Mouse (Mus musculus) midbrain, embryonic 13.5 days (tissue): Measurements from ENCODE around the gene Naif1. TPM values are rescaled to one million over a fixed set of nuclear protein-coding genes. Genes with fewer than 3 reads are reported as not detected.

Experiments
- polyA plus RNA-seq: library from polyadenylated mRNA; unstranded; fragments of >200 nt; fragmentation: Nextera tagmentation; extraction: Ambion mirVana; gene quantifications from 2 replicates; pipeline ENCODE4 v1.2.1, GENCODE M21; 2015

Gene Naif1
- polyA plus RNA-seq, 1 experiment from 2014 or later, result 6.1 TPM

Other genes with a start within 250 kb of the Naif1 start
- 28.2 and 28.6 TPM in 2 replicates for gene Pomt1, start 213.9 kb upstream of the Naif1 start, polyA plus RNA-seq
- gene Uck1, start 190.3 kb upstream of the Naif1 start, polyA plus RNA-seq, result 85.5 and 87.2 TPM in 2 replicates
- gene Golga2, start 163.1 kb upstream of the Naif1 start, polyA plus RNA-seq, result 26.0 and 26.7 TPM in 2 replicates
- gene Swi5, start 162.4 kb upstream of the Naif1 start, polyA plus RNA-seq, result 454 and 469 TPM in 2 replicates
- 54.4 and 56.7 TPM in 2 replicates for gene Ciz1, start 98.1 kb upstream of the Naif1 start, polyA plus RNA-seq
- 35.5 and 41.2 TPM in 2 replicates for gene Dnm1, start 97.1 kb upstream of the Naif1 start, polyA plus RNA-seq
- gene 1110008P14Rik, start 68.5 kb upstream of the Naif1 start, polyA plus RNA-seq, result 74.7 and 77.5 TPM in 2 replicates
- 0.35 and 0.37 TPM in 2 replicates for gene Lcn2, start 62.2 kb upstream of the Naif1 start, polyA plus RNA-seq
- 35.5 and 37.6 TPM in 2 replicates for gene Ptges2, start 54.6 kb upstream of the Naif1 start, polyA plus RNA-seq
- 45.4 and 50.1 TPM in 2 replicates for gene Slc25a25, start 988 bp downstream of the Naif1 start, polyA plus RNA-seq
- gene Fam102a, start 84.9 kb downstream of the Naif1 start, polyA plus RNA-seq, result 5.6 and 7.3 TPM in 2 replicates
- 133 and 147 TPM in 2 replicates for gene Dpm2, start 120.4 kb downstream of the Naif1 start, polyA plus RNA-seq
- gene Pip5kl1, start 124.3 kb downstream of the Naif1 start, polyA plus RNA-seq, result 4.8 TPM in 2 replicates
- 0.34 and 0.55 TPM in 2 replicates for gene 9430097D07Rik, start 125.2 kb downstream of the Naif1 start, polyA plus RNA-seq
- 15.2 and 16.3 TPM in 2 replicates for gene St6galnac4, start 136.6 kb downstream of the Naif1 start, polyA plus RNA-seq
- gene St6galnac6, start 149.3 kb downstream of the Naif1 start, polyA plus RNA-seq, result 10.1 and 11.3 TPM in 2 replicates
- gene Ak1, start 171.3 kb downstream of the Naif1 start, polyA plus RNA-seq, result 62.5 and 62.9 TPM in 2 replicates
- gene Eng, start 196.1 kb downstream of the Naif1 start, polyA plus RNA-seq, result 22.0 and 24.8 TPM in 2 replicates